Mouse (Mus musculus) c-Kit-positive CD71-positive TER-119-negative erythroid progenitor cells, embryonic 14.5 days (primary cell): Measurements from ENCODE around the gene Olfr1258.
"Not testable (repeated sequence)": the region's sequence is repeated elsewhere in the genome, so short reads cannot be mapped to it uniquely, and the experiment has no call there.

ENCODE experiments used
- DNase-seq: peaks from one replicate; pipeline ENCODE4 v3.0.0-alpha.2; 2013; ENCODE audit warnings: low read depth

Olfr1258 gene

GRCm38 (mm10) chr2:89927009-89927408 lies at the start of gene Olfr1258:
TSS of gene Olfr1258 (plus strand) at chr2:89927309.
- DNase-seq = no peak

- DNase-seq = no peak
These were observed 49.0 kb upstream of the Olfr1258 start, which contains the start of gene Olfr1257 for GRCm38 (mm10) chr2:89878137-89878536. TSS of gene Olfr1257 (plus strand) at chr2:89878437.

- DNase-seq = not testable (repeated sequence)
These were observed 14.5 kb upstream of the Olfr1258 start for GRCm38 (mm10) chr2:89912616-89913015.

- no peak for DNase-seq
These were observed 21.5 kb downstream of the Olfr1258 start, which contains the start of gene Olfr1259 for GRCm38 (mm10) chr2:89948564-89948963. TSS of gene Olfr1259 (minus strand) at chr2:89948664.

- DNase-seq = no peak
These were observed 47.1 kb downstream of the Olfr1258 start, which contains the start of gene Olfr1260 for GRCm38 (mm10) chr2:89974184-89974583. TSS of gene Olfr1260 (plus strand) at chr2:89974340.

GRCm38 (mm10) chr2:89977709-89978108 lies 50.6 kb downstream of the Olfr1258 start:
- no peak for DNase-seq
